ENCODE assay signal across 19 mouse cellular contexts in the genomic region with DNA sequence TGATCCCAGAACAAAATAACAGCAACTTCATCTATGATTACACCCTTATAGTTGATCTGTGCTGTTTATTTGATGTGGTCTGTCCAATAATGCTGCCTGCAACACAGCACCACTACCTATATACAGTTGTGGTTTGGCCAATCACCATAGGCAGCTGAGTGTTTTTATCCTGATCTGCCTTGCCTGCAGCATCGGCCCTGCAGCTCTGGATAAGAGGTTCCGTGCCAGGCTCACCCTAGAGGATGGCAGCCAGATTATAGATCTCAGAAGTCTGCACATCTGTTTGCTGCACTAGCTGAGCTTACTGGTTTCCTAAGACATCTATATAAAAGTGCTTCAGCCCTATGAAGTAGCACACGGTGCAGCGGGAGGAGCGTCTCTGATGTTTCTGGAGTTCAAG. TPM values are rescaled to one million over a fixed set of nuclear protein-coding genes. Genes with fewer than 3 reads are reported as not detected.
DNase-seq lines count a peak whose midpoint lies in the region; ATAC-seq lines count a peak whose summit lies in the region.
"Had no signal": no experiment of that assay in that cellular context is flagged by ENCODE, and none has a peak within 500 bp of the region (broad histone marks: within the 10 kb centered on the region; RNA-seq: fewer than 3 reads in every experiment).

No protein-coding gene starts in this region.

- no peaks in the 10 kb centered on the region for H3K27me3 ChIP-seq in embryonic facial prominence, embryonic 13.5 days
- H3K27me3 ChIP-seq in liver, embryonic 12.5 days (replicated peaks) = no peaks in the 10 kb centered on the region
- H3K27me3 ChIP-seq in kidney, embryonic 14.5 days (ENCODE audit: control insufficient read depth, insufficient read depth, low read length) = no peaks in the 10 kb centered on the region
- H3K27me3 ChIP-seq: kidney, embryonic 15.5 days; limb, embryonic 13.5 days; lung, embryonic 15.5 days; neural tube, embryonic 15.5 days had no signal

- no peaks in the 10 kb centered on the region for H3K36me3 ChIP-seq in embryonic facial prominence, embryonic 13.5 days
- H3K36me3 ChIP-seq in liver, embryonic 12.5 days = no peaks in the 10 kb centered on the region
- no peaks in the 10 kb centered on the region for H3K36me3 ChIP-seq in kidney, embryonic 14.5 days (ENCODE audit: control insufficient read depth, insufficient read depth, low read length)
- H3K36me3 ChIP-seq: kidney, embryonic 15.5 days; limb, embryonic 13.5 days; lung, embryonic 15.5 days; neural tube, embryonic 15.5 days had no signal

- no peak overlapping the region for H3K4me2 ChIP-seq in embryonic facial prominence, embryonic 13.5 days
- H3K4me2 ChIP-seq in liver, embryonic 12.5 days = peak overlapping the region; percentile 25; the same call in 1 of the 2 replicates
- H3K4me2 ChIP-seq in kidney, embryonic 14.5 days (replicated peaks; ENCODE audit: low read depth, low read length) = no peak overlapping the region
- H3K4me2 ChIP-seq: hindbrain, embryonic 14.5 days; kidney, embryonic 15.5 days; limb, embryonic 13.5 days; lung, embryonic 15.5 days; neural tube, embryonic 15.5 days had no signal

- no peak overlapping the region for H3K9ac ChIP-seq in embryonic facial prominence, embryonic 13.5 days
- H3K9ac ChIP-seq in liver, embryonic 12.5 days = no peak overlapping the region
- no peak overlapping the region for H3K9ac ChIP-seq in kidney, embryonic 14.5 days (ENCODE audit: low read depth, low read length)
- H3K9ac ChIP-seq: hindbrain, embryonic 14.5 days; kidney, embryonic 15.5 days; limb, embryonic 13.5 days; lung, embryonic 15.5 days; neural tube, embryonic 15.5 days had no signal

- DNase-seq in spleen, adult 12 weeks (ENCODE audit: low spot score) = peak; percentile 6
- no peak for DNase-seq in spleen, adult 18-20 months
- DNase-seq in cerebellum, postnatal 25 days = no peak
- DNase-seq in kidney, postnatal 10 days = no peak
- DNase-seq: cerebellum, adult 9-10 months; gastrocnemius, postnatal 36 days; heart, postnatal 14 days; midbrain, embryonic 14.5 days had no signal

- no peaks in the 10 kb centered on the region for H3K9me3 ChIP-seq in embryonic facial prominence, embryonic 13.5 days
- H3K9me3 ChIP-seq in liver, embryonic 12.5 days (replicated peaks) = no peaks in the 10 kb centered on the region
- H3K9me3 ChIP-seq in kidney, embryonic 14.5 days (ENCODE audit: control insufficient read depth, low read length) = no peaks in the 10 kb centered on the region
- H3K9me3 ChIP-seq: kidney, embryonic 15.5 days; limb, embryonic 13.5 days; lung, embryonic 15.5 days; neural tube, embryonic 15.5 days had no signal

- WGBS in embryonic facial prominence, embryonic 13.5 days = 48% methylated on average over 5 of the region's 5 CpGs
- WGBS in liver, embryonic 12.5 days (ENCODE audit: insufficient replicate concordance) = 46% methylated on average over 5 of the region's 5 CpGs
- WGBS in kidney, embryonic 14.5 days = 89% methylated on average over 5 of the region's 5 CpGs

- ATAC-seq in embryonic facial prominence, embryonic 13.5 days (ENCODE audit: insufficient number of reproducible peaks, insufficient read depth, low FRiP score, low TSS enrichment, low read depth) = no peak
- ATAC-seq in liver, embryonic 12.5 days = peak; percentile 99
- ATAC-seq in megakaryocyte progenitor cell, adult 5-6 weeks (replicated peaks; ENCODE audit: poor library complexity) = peak; percentile 93
- no peak for ATAC-seq in kidney, embryonic 14.5 days (ENCODE audit: low FRiP score, low TSS enrichment)
- ATAC-seq: forebrain, embryonic 14.5 days had no signal

- H3K27ac ChIP-seq in embryonic facial prominence, embryonic 13.5 days = peak overlapping the region; percentile 28; the same call in 1 of the 2 replicates
- no peak overlapping the region for H3K27ac ChIP-seq in liver, embryonic 12.5 days
- no peak overlapping the region for H3K27ac ChIP-seq in kidney, embryonic 14.5 days (ENCODE audit: low read depth, low read length)
- H3K27ac ChIP-seq: hindbrain, embryonic 14.5 days; kidney, embryonic 15.5 days; limb, embryonic 13.5 days; lung, embryonic 15.5 days; macrophage; neural tube, embryonic 15.5 days had no signal

- peaks cover 18% of the 10 kb centered on the region for H3K4me1 ChIP-seq in embryonic facial prominence, embryonic 13.5 days
- peaks cover 19% of the 10 kb centered on the region for H3K4me1 ChIP-seq in liver, embryonic 12.5 days
- H3K4me1 ChIP-seq in kidney, embryonic 14.5 days (ENCODE audit: control insufficient read depth, insufficient read depth, low read length) = peaks cover 4% of the 10 kb centered on the region; the same call in 1 of the 2 replicates
- H3K4me1 ChIP-seq: lung, embryonic 15.5 days had no signal

- H3K4me3 ChIP-seq in embryonic facial prominence, embryonic 13.5 days = no peak overlapping the region
- no peak overlapping the region for H3K4me3 ChIP-seq in liver, embryonic 12.5 days
- no peak overlapping the region for H3K4me3 ChIP-seq in kidney, embryonic 14.5 days (ENCODE audit: low read length)
- H3K4me3 ChIP-seq: kidney, embryonic 15.5 days; limb, embryonic 13.5 days; lung, embryonic 15.5 days; neural tube, embryonic 15.5 days had no signal

RNA-seq across cellular contexts. Expression of a gene that starts 32.3 kb away (rescaled TPM):
- 10.3 and 13.1 TPM in 2 replicates for polyA plus RNA-seq in embryonic facial prominence, embryonic 13.5 days (2015; fragmentation: Nextera tagmentation; extraction: Ambion mirVana)
- polyA plus RNA-seq in liver, embryonic 12.5 days (2016; fragmentation: Nextera tagmentation; extraction: Ambion mirVana) = 4.9 and 5.0 TPM in 2 replicates
- 3.8 TPM in 2 replicates for total RNA-seq in megakaryocyte progenitor cell, adult 5-6 weeks (2015)
- 5.5 and 8.9 TPM in 2 replicates for total RNA-seq in megakaryocyte progenitor cell, adult 5-6 weeks (2017)
- 8.0 and 10.5 TPM in 2 replicates for polyA plus RNA-seq in kidney, embryonic 14.5 days (2014; fragmentation: Nextera tagmentation; extraction: Ambion mirVana)

Comparison
In these comparisons a context has a peak if more than half of its experiments do, and no peak if none do; other contexts are left out.
1. ATAC-seq: peak in liver, embryonic 12.5 days (single experiment) and megakaryocyte progenitor cell, adult 5-6 weeks (single experiment); none in embryonic facial prominence, embryonic 13.5 days (single experiment) and kidney, embryonic 14.5 days (single experiment).